Comparison of ENCODE assay signal across 7 mouse cellular contexts in the genomic region with DNA sequence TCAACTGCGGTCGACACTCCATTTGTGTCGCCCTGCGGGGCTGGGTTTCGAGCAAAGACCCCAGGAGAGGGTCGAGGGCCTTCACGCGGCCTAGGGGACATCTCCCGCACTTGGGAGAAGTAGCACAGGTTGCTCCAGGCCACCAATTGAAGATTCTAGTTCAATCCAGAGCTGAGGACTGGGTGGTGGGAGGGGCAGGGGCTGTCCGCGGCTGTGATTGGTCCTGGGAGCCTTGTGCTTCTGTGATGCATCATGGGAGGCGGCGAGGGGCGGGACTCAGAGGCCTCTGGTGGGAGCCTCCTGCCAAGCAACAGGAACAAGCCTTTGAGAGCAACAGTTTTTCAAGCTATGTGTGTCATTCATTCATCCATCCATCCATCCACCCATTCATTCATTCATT.
DNase-seq lines count a peak whose midpoint lies in the region; ATAC-seq and TF ChIP-seq lines count a peak whose summit lies in the region.

No protein-coding gene starts in this region.

- no peak for TF ChIP-seq CTCF in forebrain, postnatal 0 days (IDR thresholded peaks at IDR 0.05; ENCODE audit: low read depth)

- H3K4me1 ChIP-seq in forebrain, postnatal 0 days (ENCODE audit: insufficient read depth), result no peaks in the 10 kb centered on the region
- no peaks in the 10 kb centered on the region for H3K4me1 ChIP-seq in midbrain, embryonic 14.5 days (ENCODE audit: control insufficient read depth, insufficient read depth, low read length)

- no peaks in the 10 kb centered on the region for H3K9me3 ChIP-seq in forebrain, postnatal 0 days (ENCODE audit: low read length)
- H3K9me3 ChIP-seq in midbrain, embryonic 14.5 days (ENCODE audit: control insufficient read depth, low read length), result no peaks in the 10 kb centered on the region

- peak; percentile 65 for DNase-seq in lung, postnatal 10 days
- no peak for DNase-seq in lung, postnatal 14 days
- peak; percentile 60 for DNase-seq in cerebellum, adult 9-11 months
- peak; percentile 77 for DNase-seq in forebrain, postnatal 0 days
- peak; percentile 68 for DNase-seq in midbrain, embryonic 14.5 days
- no peak for DNase-seq in ovary, postnatal 14 days (ENCODE audit: low spot score)
- DNase-seq in spleen, postnatal 36 days (ENCODE audit: low spot score in 2 of 2), result no peak

- no peaks in the 10 kb centered on the region for H3K27me3 ChIP-seq in forebrain, postnatal 0 days (ENCODE audit: insufficient read depth, low read length)
- no peaks in the 10 kb centered on the region for H3K27me3 ChIP-seq in midbrain, embryonic 14.5 days (ENCODE audit: control insufficient read depth, insufficient read depth, low read length)

- H3K4me3 ChIP-seq in forebrain, postnatal 0 days (ENCODE audit: low read depth, low read length), result no peak overlapping the region
- 0 out of 2 replicates have a peak overlapping the region, but pooled peaks have one; percentile 8 for H3K4me3 ChIP-seq in midbrain, embryonic 14.5 days (replicated peaks; ENCODE audit: low read depth, low read length)

- WGBS in forebrain, postnatal 0 days, result 64% methylated on average over 14 of the region's 14 CpGs
- 53% methylated on average over 14 of the region's 14 CpGs for WGBS in midbrain, embryonic 14.5 days

- H3K27ac ChIP-seq in forebrain, postnatal 0 days (ENCODE audit: low read depth, low read length), result no peak overlapping the region
- H3K27ac ChIP-seq in midbrain, embryonic 14.5 days (replicated peaks; ENCODE audit: low read depth, low read length), result no peak overlapping the region

- ATAC-seq in forebrain, postnatal 0 days, result peak; percentile 92
- peak; percentile 73; the same call in 1 of the 2 replicates for ATAC-seq in midbrain, embryonic 14.5 days (ENCODE audit: low FRiP score, low TSS enrichment)

- H3K9ac ChIP-seq in forebrain, postnatal 0 days, result no peak overlapping the region
- H3K9ac ChIP-seq in midbrain, embryonic 14.5 days (replicated peaks; ENCODE audit: low read length), result no peak overlapping the region

- peak overlapping the region; percentile 15; the same call in 1 of the 2 replicates for H3K4me2 ChIP-seq in forebrain, postnatal 0 days (ENCODE audit: low read depth)
- peak overlapping the region; percentile 35 for H3K4me2 ChIP-seq in midbrain, embryonic 14.5 days (ENCODE audit: low read length)

- H3K36me3 ChIP-seq in forebrain, postnatal 0 days (ENCODE audit: insufficient read depth), result no peaks in the 10 kb centered on the region
- no peaks in the 10 kb centered on the region for H3K36me3 ChIP-seq in midbrain, embryonic 14.5 days (ENCODE audit: control insufficient read depth, insufficient read depth, low read length)

Comparison
In these comparisons a context has a peak if more than half of its experiments do, and no peak if none do; other contexts are left out.
1. DNase-seq: peak in lung, postnatal 10 days (single experiment), cerebellum, adult 9-11 months (single experiment), forebrain, postnatal 0 days (single experiment) and midbrain, embryonic 14.5 days (single experiment); none in lung, postnatal 14 days (single experiment), ovary, postnatal 14 days (single experiment) and spleen, postnatal 36 days (0 of 2).